Mouse (Mus musculus): ENCODE results near the gene Twf2. TPM values are rescaled to one million over a fixed set of nuclear protein-coding genes. Genes with fewer than 3 reads are reported as not detected.

Gene Twf2
- total and polyA plus RNA-seq, 3 experiments = 182 to 251 (median 219) TPM

GRCm38 (mm10) chr9:106199535-106200272 is 3.2 kb upstream of the Twf2 start, which contains the start of gene Ppm1m:
Gene Ppm1m (minus strand): TSS chr9:106199746.
- H3K4me1 ChIP-seq (ENCODE audit: control insufficient read depth, insufficient read depth, low read length) = peaks cover 13% of the 10 kb centered on the region
- no peaks in the 10 kb centered on the region for H3K79me2 ChIP-seq (replicated peaks; ENCODE audit: control insufficient read depth, insufficient read depth, low read length)
- peak within 1 kb of the TSS; percentile 81 for H3K27ac ChIP-seq
- H3K36me3 ChIP-seq (ENCODE audit: control insufficient read depth, insufficient read depth, low read length) = no peaks in the 10 kb centered on the region
- TF ChIP-seq CTCF (IDR thresholded peaks at IDR 0.05) (no peak), EP300 (IDR thresholded peaks at IDR 0.05; ENCODE audit: insufficient read depth, low read depth, low read length) (no peak), POLR2A (IDR thresholded peaks at IDR 0.05; ENCODE audit: insufficient read depth, low read depth, low read length) (no peak)
- H3K4me3 ChIP-seq = peak within 1 kb of the TSS; percentile 66
- 58% methylated on average over 18 of the region's 18 CpGs for WGBS
- H3K9ac ChIP-seq (ENCODE audit: low read depth, low read length) = peak within 1 kb of the TSS; percentile 92
- DNase-seq = no peak
- no peaks in the 10 kb centered on the region for H3K27me3 ChIP-seq (ENCODE audit: control insufficient read depth, insufficient read depth, low read length)
- intact Hi-C loops (cut with DNase I) = loop anchor here (2.0 to 5.0 kb wide), 3 partner anchors 29 to 233 kb away; partner anchors contain the start of gene Wdr82

GRCm38 (mm10) chr9:106201895-106202294 is 1.0 kb upstream of the Twf2 start:
- WGBS = 84% methylated on average over 3 of the region's 3 CpGs
- Histone ChIP-seq H3K27me3 (ENCODE audit: control insufficient read depth, insufficient read depth, low read length) (no peaks in the 10 kb centered on the region), H3K27ac (no peak overlapping the region), H3K4me3 (no peak overlapping the region), H3K36me3 (ENCODE audit: control insufficient read depth, insufficient read depth, low read length) (no peaks in the 10 kb centered on the region), H3K79me2 (replicated peaks; ENCODE audit: control insufficient read depth, insufficient read depth, low read length) (no peaks in the 10 kb centered on the region), H3K9ac (ENCODE audit: low read depth, low read length) (no peak overlapping the region), H3K4me1 (ENCODE audit: control insufficient read depth, insufficient read depth, low read length) (peaks cover 19% of the 10 kb centered on the region)
- intact Hi-C loops (cut with DNase I) = loop anchor here (5.0 kb wide), 1 partner anchor 230 kb away; no protein-coding TSS in a partner anchor
- TF ChIP-seq POLR2A (IDR thresholded peaks at IDR 0.05; ENCODE audit: insufficient read depth, low read depth, low read length) (no peak), EP300 (IDR thresholded peaks at IDR 0.05; ENCODE audit: insufficient read depth, low read depth, low read length) (no peak), CTCF (IDR thresholded peaks at IDR 0.05) (no peak)
- no peak for DNase-seq

- Histone ChIP-seq H3K27ac (peak overlapping the region; percentile 95), H3K4me1 (ENCODE audit: control insufficient read depth, insufficient read depth, low read length) (peaks cover 17% of the 10 kb centered on the region), H3K79me2 (replicated peaks; ENCODE audit: control insufficient read depth, insufficient read depth, low read length) (peaks cover 5% of the 10 kb centered on the region), H3K9ac (ENCODE audit: low read depth, low read length) (peak overlapping the region; percentile 37; the same call in 1 of the 2 replicates), H3K36me3 (ENCODE audit: control insufficient read depth, insufficient read depth, low read length) (no peaks in the 10 kb centered on the region), H3K27me3 (ENCODE audit: control insufficient read depth, insufficient read depth, low read length) (no peaks in the 10 kb centered on the region), H3K4me3 (peak overlapping the region; percentile 82)
- WGBS = 31% methylated on average over 7 of the region's 7 CpGs
- TF ChIP-seq EP300 (IDR thresholded peaks at IDR 0.05; ENCODE audit: insufficient read depth, low read depth, low read length) (no peak), POLR2A (IDR thresholded peaks at IDR 0.05; ENCODE audit: insufficient read depth, low read depth, low read length) (no peak), CTCF (IDR thresholded peaks at IDR 0.05) (no peak)
- DNase-seq = peak in 1 of 2 experiments; percentile 51
- intact Hi-C loops (cut with DNase I) = loop anchor here (5.0 kb wide), 1 partner anchor 228 kb away; no protein-coding TSS in a partner anchor
These were observed 1.3 kb downstream of the Twf2 start for GRCm38 (mm10) chr9:106203990-106204851.

GRCm38 (mm10) chr9:106205713-106206290 is 2.9 kb downstream of the Twf2 start:
- peak overlapping the region; percentile 95 for H3K27ac ChIP-seq
- no peak for TF ChIP-seq EP300 (IDR thresholded peaks at IDR 0.05; ENCODE audit: insufficient read depth, low read depth, low read length)
- TF ChIP-seq CTCF (IDR thresholded peaks at IDR 0.05) = no peak
- TF ChIP-seq POLR2A (IDR thresholded peaks at IDR 0.05; ENCODE audit: insufficient read depth, low read depth, low read length) = no peak
- H3K36me3 ChIP-seq (ENCODE audit: control insufficient read depth, insufficient read depth, low read length) = no peaks in the 10 kb centered on the region
- intact Hi-C loops (cut with DNase I) = no loop called here
- H3K27me3 ChIP-seq (ENCODE audit: control insufficient read depth, insufficient read depth, low read length) = no peaks in the 10 kb centered on the region
- H3K9ac ChIP-seq (ENCODE audit: low read depth, low read length) = no peak overlapping the region
- H3K4me1 ChIP-seq (ENCODE audit: control insufficient read depth, insufficient read depth, low read length) = peaks cover 15% of the 10 kb centered on the region
- H3K79me2 ChIP-seq (replicated peaks; ENCODE audit: control insufficient read depth, insufficient read depth, low read length) = peaks cover 5% of the 10 kb centered on the region
- WGBS = 61% methylated on average over 7 of the region's 7 CpGs
- DNase-seq = no peak
- no peak overlapping the region for H3K4me3 ChIP-seq

GRCm38 (mm10) chr9:106206515-106206914 is 3.6 kb downstream of the Twf2 start:
- TF ChIP-seq POLR2A (IDR thresholded peaks at IDR 0.05; ENCODE audit: insufficient read depth, low read depth, low read length) = peak; percentile 96
- TF ChIP-seq CTCF (IDR thresholded peaks at IDR 0.05) = no peak
- peak; percentile 62 to 75 for DNase-seq
- intact Hi-C loops (cut with DNase I) = no loop called here
- peaks cover 5% of the 10 kb centered on the region for H3K79me2 ChIP-seq (replicated peaks; ENCODE audit: control insufficient read depth, insufficient read depth, low read length)
- no peaks in the 10 kb centered on the region for H3K36me3 ChIP-seq (ENCODE audit: control insufficient read depth, insufficient read depth, low read length)
- H3K4me1 ChIP-seq (ENCODE audit: control insufficient read depth, insufficient read depth, low read length) = peaks cover 17% of the 10 kb centered on the region
- WGBS = 14% methylated on average over 2 of the region's 2 CpGs
- no peaks in the 10 kb centered on the region for H3K27me3 ChIP-seq (ENCODE audit: control insufficient read depth, insufficient read depth, low read length)
- H3K9ac ChIP-seq (ENCODE audit: low read depth, low read length) = peak overlapping the region; percentile 74
- peak overlapping the region; percentile 46 for H3K4me3 ChIP-seq
- peak overlapping the region; percentile 95 for H3K27ac ChIP-seq
